15 mouse cellular contexts compared by ENCODE assay signal in the genomic region with DNA sequence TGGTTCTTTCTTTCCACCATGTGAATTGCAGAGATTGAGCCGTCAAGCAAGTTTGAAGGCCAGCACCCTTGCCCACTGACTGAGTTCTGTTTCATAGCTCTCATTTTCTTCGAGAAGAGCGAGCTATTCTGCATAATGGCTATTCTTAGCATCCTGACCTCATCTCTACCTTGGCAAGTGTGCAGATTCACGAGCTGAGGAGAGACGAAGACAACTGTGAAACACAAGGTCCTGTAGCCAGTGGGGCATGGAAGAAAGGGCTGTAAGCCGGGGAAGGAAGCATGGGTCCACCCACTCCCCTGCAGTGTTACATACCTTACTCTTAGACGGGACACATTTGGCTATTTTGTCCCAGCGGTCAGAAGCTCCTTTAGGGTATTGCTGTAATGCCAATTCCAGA.
DNase-seq lines count a peak whose midpoint lies in the region; ATAC-seq and TF ChIP-seq lines count a peak whose summit lies in the region.
"Had no signal": no experiment of that assay in that cellular context is flagged by ENCODE, and none has a peak within 500 bp of the region (broad histone marks: within the 10 kb centered on the region; RNA-seq: fewer than 3 reads in every experiment).

No protein-coding gene starts in this region.

- DNase-seq in cerebellum, adult 11-12 months, result peak; percentile 52
- no peak for DNase-seq in cerebellum, adult 11 months
- peak; percentile 53 for DNase-seq in heart, adult 8-10 months (ENCODE audit: low spot score)
- no peak for DNase-seq in heart, embryonic 10.5 days (ENCODE audit: low spot score)
- peak; percentile 64 for DNase-seq in cerebellum, adult 9-11 months
- DNase-seq in heart, postnatal 10 days, result peak; percentile 60 to 72
- DNase-seq in neural tube, embryonic 10.5 days (ENCODE audit: extremely low spot score, low spot score), result no peak
- no peak for DNase-seq in midbrain, postnatal 0 days (ENCODE audit: low spot score)
- DNase-seq: layer of hippocampus, adult 9-11 months; liver; lung, adult 18-20 months; midbrain, embryonic 14.5 days; thymus, postnatal 4 days had no signal

- intact Hi-C loops in heart, postnatal 10 days (cut with DNase I), result no loop called here

- no peak overlapping the region for H3K27ac ChIP-seq in heart, embryonic 10.5 days
- H3K27ac ChIP-seq in midbrain, postnatal 0 days (ENCODE audit: low read depth, low read length), result no peak overlapping the region
- H3K27ac ChIP-seq: embryonic facial prominence, embryonic 13.5 days had no signal

- peaks cover 51% of the 10 kb centered on the region for H3K36me3 ChIP-seq in heart, embryonic 10.5 days
- peaks cover 24% of the 10 kb centered on the region for H3K36me3 ChIP-seq in midbrain, postnatal 0 days (ENCODE audit: insufficient read depth, low read length)

- no peaks in the 10 kb centered on the region for H3K27me3 ChIP-seq in heart, embryonic 10.5 days (ENCODE audit: insufficient read depth, poor library complexity, severe bottlenecking)
- H3K27me3 ChIP-seq in midbrain, postnatal 0 days (ENCODE audit: insufficient read depth, low read length), result no peaks in the 10 kb centered on the region
- H3K27me3 ChIP-seq: embryonic facial prominence, embryonic 13.5 days; Patski had no signal

- no peak overlapping the region for H3K9ac ChIP-seq in midbrain, postnatal 0 days (replicated peaks; ENCODE audit: low read length, poor library complexity, severe bottlenecking)
- H3K9ac ChIP-seq: embryonic facial prominence, embryonic 13.5 days had no signal

- 67% methylated on average over 8 of the region's 8 CpGs for WGBS in heart, embryonic 10.5 days
- 72% methylated on average over 8 of the region's 8 CpGs for WGBS in midbrain, postnatal 0 days

- H3K4me3 ChIP-seq in heart, embryonic 10.5 days, result no peak overlapping the region
- no peak overlapping the region for H3K4me3 ChIP-seq in midbrain, postnatal 0 days (ENCODE audit: low read depth, low read length)
- H3K4me3 ChIP-seq: embryonic facial prominence, embryonic 13.5 days had no signal

- TF ChIP-seq CTCF in midbrain, postnatal 0 days (IDR thresholded peaks at IDR 0.05), result no peak

- H3K4me2 ChIP-seq in midbrain, postnatal 0 days (ENCODE audit: low read depth, low read length, poor library complexity, severe bottlenecking), result no peak overlapping the region
- H3K4me2 ChIP-seq: embryonic facial prominence, embryonic 13.5 days had no signal

- ATAC-seq in midbrain, postnatal 0 days (ENCODE audit: low FRiP score), result no peak
- ATAC-seq: Patski had no signal

- no peaks in the 10 kb centered on the region for H3K9me3 ChIP-seq in heart, embryonic 10.5 days
- no peaks in the 10 kb centered on the region for H3K9me3 ChIP-seq in midbrain, postnatal 0 days (ENCODE audit: low read length)
- H3K9me3 ChIP-seq: embryonic facial prominence, embryonic 13.5 days had no signal

- peaks cover 15% of the 10 kb centered on the region for H3K4me1 ChIP-seq in heart, embryonic 10.5 days
- no peaks in the 10 kb centered on the region for H3K4me1 ChIP-seq in midbrain, postnatal 0 days (ENCODE audit: insufficient read depth, low read length)

Comparison
In these comparisons a context has a peak if more than half of its experiments do, and no peak if none do; other contexts are left out.
1. DNase-seq: peak in cerebellum, adult 11-12 months (single experiment), heart, adult 8-10 months (single experiment), cerebellum, adult 9-11 months (single experiment) and heart, postnatal 10 days (2 of 2); none in cerebellum, adult 11 months (single experiment), heart, embryonic 10.5 days (single experiment), neural tube, embryonic 10.5 days (single experiment) and midbrain, postnatal 0 days (single experiment).